Mouse (Mus musculus): ENCODE results near the gene Washc1. TPM values are rescaled to one million over a fixed set of nuclear protein-coding genes. Genes with fewer than 3 reads are reported as not detected.
A peak's percentile ranks its signal among the peaks of the same experiment; 100 is the strongest.

Gene Washc1
- total and polyA plus RNA-seq, 3 experiments: 19.2 to 21.5 (median 21.1) TPM

DNA sequence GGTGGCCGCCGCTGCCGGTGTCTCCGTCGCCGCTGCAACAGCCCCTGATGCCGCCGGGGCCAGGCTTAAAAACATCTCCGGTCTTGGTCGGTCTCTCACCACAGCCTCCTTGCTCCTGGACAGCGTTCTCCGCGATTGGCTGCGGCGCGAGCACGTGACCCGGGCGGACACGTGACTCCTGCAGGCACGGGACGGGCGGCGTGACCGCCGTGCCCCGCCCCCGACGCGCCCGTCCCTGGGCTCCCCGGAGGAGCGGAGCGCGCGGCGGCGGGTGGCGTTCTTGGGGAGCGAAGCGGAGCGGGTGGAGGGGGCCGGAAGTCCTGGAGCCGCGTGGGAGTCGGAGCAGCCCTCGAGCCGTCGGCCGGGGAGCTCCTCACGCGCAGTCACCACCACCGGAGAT lies 34.4 kb upstream of the Washc1 start, which contains the start of gene Ankrd12:
Gene Ankrd12, minus strand, starts transcription at position 156 of the 400 bp plus-strand sequence.
- Histone ChIP-seq H3K4me1 (ENCODE audit: control insufficient read depth, insufficient read depth, low read length) (peaks cover 6% of the 10 kb centered on the region), H3K79me2 (replicated peaks; ENCODE audit: control insufficient read depth, insufficient read depth, low read length) (0 out of 2 replicates have a peak, but pooled peaks cover 2% of the 10 kb centered on the region), H3K27ac (peak within 1 kb of the TSS; percentile 92), H3K4me3 (peak within 1 kb of the TSS; percentile 93), H3K36me3 (ENCODE audit: control insufficient read depth, insufficient read depth, low read length) (peaks cover 7% of the 10 kb centered on the region), H3K27me3 (ENCODE audit: control insufficient read depth, insufficient read depth, low read length) (no peaks in the 10 kb centered on the region), H3K9ac (ENCODE audit: low read depth, low read length) (peak within 1 kb of the TSS; percentile 89)
- intact Hi-C loops (cut with DNase I): loop anchor here (1.0 kb wide), 1 partner anchor 24 kb away; the partner anchor contains the start of gene Ndufv2
- DNase-seq: peak; percentile 97 to 98
- WGBS: 3% methylated on average over 53 of the region's 53 CpGs
- TF ChIP-seq EP300 (IDR thresholded peaks at IDR 0.05; ENCODE audit: insufficient read depth, low read depth, low read length) (0 out of 2 replicates have a peak, but pooled peaks have one; percentile 28), CTCF (IDR thresholded peaks at IDR 0.05) (no peak), POLR2A (IDR thresholded peaks at IDR 0.05; ENCODE audit: insufficient read depth, low read depth, low read length) (peak; percentile 69)

DNA sequence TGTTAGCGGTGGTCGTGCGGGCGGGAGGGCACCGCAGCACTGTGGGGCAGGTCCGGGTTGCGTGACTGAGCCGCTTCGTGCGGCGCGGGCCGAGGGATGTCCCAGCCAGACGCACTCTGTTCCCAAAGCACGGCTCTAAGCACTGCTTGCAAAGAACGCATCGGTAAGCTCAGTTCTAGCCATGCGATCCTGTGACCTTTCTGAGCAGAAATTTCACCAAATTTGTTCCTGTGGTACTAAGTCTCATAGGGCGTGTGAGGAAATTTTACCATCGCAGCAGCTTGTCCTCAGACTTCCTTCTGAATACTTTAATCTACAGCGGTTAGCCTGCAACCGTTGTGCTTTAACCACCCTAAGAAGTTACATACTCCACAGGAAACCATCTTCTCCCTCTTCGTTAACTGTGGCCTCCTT lies 33.9 kb upstream of the Washc1 start:
- Histone ChIP-seq H3K79me2 (replicated peaks; ENCODE audit: control insufficient read depth, insufficient read depth, low read length) (0 out of 2 replicates have a peak, but pooled peaks cover 2% of the 10 kb centered on the region), H3K4me3 (peak overlapping the region; percentile 93), H3K27me3 (ENCODE audit: control insufficient read depth, insufficient read depth, low read length) (no peaks in the 10 kb centered on the region), H3K36me3 (ENCODE audit: control insufficient read depth, insufficient read depth, low read length) (peaks cover 7% of the 10 kb centered on the region), H3K27ac (peak overlapping the region; percentile 92), H3K4me1 (ENCODE audit: control insufficient read depth, insufficient read depth, low read length) (peaks cover 6% of the 10 kb centered on the region), H3K9ac (ENCODE audit: low read depth, low read length) (peak overlapping the region; percentile 57)
- no peak for DNase-seq
- TF ChIP-seq EP300 (IDR thresholded peaks at IDR 0.05; ENCODE audit: insufficient read depth, low read depth, low read length) (no peak), POLR2A (IDR thresholded peaks at IDR 0.05; ENCODE audit: insufficient read depth, low read depth, low read length) (no peak), CTCF (IDR thresholded peaks at IDR 0.05) (no peak)
- 2% methylated on average over 23 of the region's 23 CpGs for WGBS
- intact Hi-C loops (cut with DNase I): loop anchor here (1.0 kb wide), 1 partner anchor 24 kb away; the partner anchor contains the start of gene Ndufv2

DNA sequence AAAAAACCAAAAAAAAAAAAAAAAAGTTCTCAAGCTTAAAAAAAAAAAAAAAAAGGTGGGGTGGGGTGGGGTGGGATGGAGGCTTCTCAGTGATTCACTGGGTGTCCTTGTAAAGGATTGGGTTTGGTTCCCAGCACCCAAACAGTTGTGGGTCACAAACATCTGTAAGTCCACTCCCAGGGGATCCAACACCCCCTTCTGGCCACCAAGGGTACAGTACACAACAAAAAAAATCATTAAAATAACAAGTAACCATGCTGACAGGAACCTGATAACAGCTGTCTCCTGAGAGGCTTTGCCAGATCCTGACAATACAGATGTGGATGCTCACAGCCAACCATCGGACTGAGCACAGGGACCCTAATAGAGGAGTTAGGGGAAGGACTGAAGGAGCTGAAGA lies 26.9 kb upstream of the Washc1 start:
- Histone ChIP-seq H3K36me3 (ENCODE audit: control insufficient read depth, insufficient read depth, low read length) (peaks cover 2% of the 10 kb centered on the region; the same call in 1 of the 2 replicates), H3K4me3 (no peak overlapping the region), H3K9ac (ENCODE audit: low read depth, low read length) (no peak overlapping the region), H3K27me3 (ENCODE audit: control insufficient read depth, insufficient read depth, low read length) (no peaks in the 10 kb centered on the region), H3K4me1 (ENCODE audit: control insufficient read depth, insufficient read depth, low read length) (no peaks in the 10 kb centered on the region), H3K79me2 (replicated peaks; ENCODE audit: control insufficient read depth, insufficient read depth, low read length) (no peaks in the 10 kb centered on the region), H3K27ac (no peak overlapping the region)
- TF ChIP-seq POLR2A (IDR thresholded peaks at IDR 0.05; ENCODE audit: insufficient read depth, low read depth, low read length): no peak
- 0 out of 2 replicates have a peak, but pooled peaks have one; percentile 18 for TF ChIP-seq CTCF (IDR thresholded peaks at IDR 0.05)
- 20% methylated on average over 1 of the region's 1 CpGs for WGBS
- DNase-seq: no peak
- intact Hi-C loops (cut with DNase I): no loop called here

DNA sequence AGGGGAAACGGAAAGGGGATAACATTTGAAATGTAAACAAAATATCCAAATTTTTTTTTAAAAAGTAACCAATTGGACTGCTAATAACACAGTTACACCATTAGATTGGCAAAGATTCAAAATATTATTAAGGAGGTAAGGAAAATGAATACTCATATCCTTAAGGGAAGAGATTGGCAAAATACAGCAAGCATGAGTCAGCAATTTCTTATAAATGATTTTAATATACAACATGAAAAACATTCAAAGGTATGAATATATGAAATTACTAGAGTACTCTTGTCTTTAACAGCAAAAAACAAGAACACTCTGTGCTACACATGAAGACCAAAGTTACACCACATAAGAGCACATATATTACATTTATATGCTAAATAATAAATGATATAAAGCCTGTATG lies 26.3 kb upstream of the Washc1 start:
- H3K79me2 ChIP-seq (replicated peaks; ENCODE audit: control insufficient read depth, insufficient read depth, low read length): peaks cover 3% of the 10 kb centered on the region; the same call in 1 of the 2 replicates
- no peak overlapping the region for H3K9ac ChIP-seq (ENCODE audit: low read depth, low read length)
- intact Hi-C loops (cut with DNase I): no loop called here
- no peaks in the 10 kb centered on the region for H3K27me3 ChIP-seq (ENCODE audit: control insufficient read depth, insufficient read depth, low read length)
- TF ChIP-seq POLR2A (IDR thresholded peaks at IDR 0.05; ENCODE audit: insufficient read depth, low read depth, low read length) (no peak), CTCF (IDR thresholded peaks at IDR 0.05) (no peak), EP300 (IDR thresholded peaks at IDR 0.05; ENCODE audit: insufficient read depth, low read depth, low read length) (no peak)
- no peak overlapping the region for H3K4me3 ChIP-seq
- peaks cover 2% of the 10 kb centered on the region for H3K36me3 ChIP-seq (ENCODE audit: control insufficient read depth, insufficient read depth, low read length)
- 87% methylated on average over 1 of the region's 1 CpGs for WGBS
- no peak overlapping the region for H3K27ac ChIP-seq
- no peak for DNase-seq
- H3K4me1 ChIP-seq (ENCODE audit: control insufficient read depth, insufficient read depth, low read length): no peaks in the 10 kb centered on the region

DNA sequence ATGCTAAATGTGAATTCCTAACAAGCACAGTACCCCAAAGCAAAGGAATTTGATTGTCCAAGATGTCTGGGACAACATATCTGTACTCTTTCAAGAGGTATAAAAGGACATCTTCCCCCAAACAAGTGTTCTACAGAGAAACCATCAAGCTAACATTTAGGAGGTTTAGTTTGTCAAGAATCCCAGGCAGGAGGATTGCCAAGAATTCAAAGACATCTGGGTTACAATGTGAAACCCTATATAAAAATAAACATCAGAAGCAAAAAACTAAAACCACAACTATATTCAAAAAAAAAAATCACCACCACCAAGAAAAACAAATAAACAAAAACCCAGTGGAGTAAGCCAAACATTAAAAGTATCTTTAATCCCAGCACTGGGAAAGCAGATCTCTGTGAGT lies 21.1 kb upstream of the Washc1 start:
- H3K4me3 ChIP-seq: no peak overlapping the region
- TF ChIP-seq POLR2A (IDR thresholded peaks at IDR 0.05; ENCODE audit: insufficient read depth, low read depth, low read length): no peak
- H3K36me3 ChIP-seq (ENCODE audit: control insufficient read depth, insufficient read depth, low read length): peaks cover 12% of the 10 kb centered on the region
- H3K9ac ChIP-seq (ENCODE audit: low read depth, low read length): no peak overlapping the region
- no peak overlapping the region for H3K27ac ChIP-seq
- peaks cover 4% of the 10 kb centered on the region for H3K4me1 ChIP-seq (ENCODE audit: control insufficient read depth, insufficient read depth, low read length)
- intact Hi-C loops (cut with DNase I): no loop called here
- H3K27me3 ChIP-seq (ENCODE audit: control insufficient read depth, insufficient read depth, low read length): no peaks in the 10 kb centered on the region
- no peak for DNase-seq
- peaks cover 10% of the 10 kb centered on the region; the same call in 1 of the 2 replicates for H3K79me2 ChIP-seq (replicated peaks; ENCODE audit: control insufficient read depth, insufficient read depth, low read length)

DNA sequence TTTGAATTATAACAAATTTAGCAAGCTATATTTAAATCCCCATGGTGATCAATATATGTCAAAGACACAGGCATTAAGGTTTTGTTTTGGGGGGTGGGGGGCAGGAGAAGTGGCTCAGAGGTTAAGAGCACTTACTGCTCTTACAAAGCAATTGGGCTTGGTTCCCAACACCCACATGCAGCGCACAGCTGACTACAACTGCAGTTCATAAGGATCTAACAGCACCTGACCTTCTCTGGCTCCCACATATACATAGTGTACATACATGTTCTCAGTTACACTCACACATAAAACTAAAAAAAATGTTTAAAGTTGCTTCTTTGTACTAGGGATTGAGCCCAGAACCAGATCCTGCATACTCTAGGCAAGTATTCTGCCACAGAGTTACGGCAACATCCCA lies 20.0 kb upstream of the Washc1 start:
- H3K36me3 ChIP-seq (ENCODE audit: control insufficient read depth, insufficient read depth, low read length): peaks cover 11% of the 10 kb centered on the region
- no peak for DNase-seq
- H3K9ac ChIP-seq (ENCODE audit: low read depth, low read length): no peak overlapping the region
- H3K79me2 ChIP-seq (replicated peaks; ENCODE audit: control insufficient read depth, insufficient read depth, low read length): peaks cover 10% of the 10 kb centered on the region; the same call in 1 of the 2 replicates
- H3K27me3 ChIP-seq (ENCODE audit: control insufficient read depth, insufficient read depth, low read length): no peaks in the 10 kb centered on the region
- no peak overlapping the region for H3K4me3 ChIP-seq
- H3K27ac ChIP-seq: no peak overlapping the region
- intact Hi-C loops (cut with DNase I): no loop called here
- no peak for TF ChIP-seq POLR2A (IDR thresholded peaks at IDR 0.05; ENCODE audit: insufficient read depth, low read depth, low read length)
- WGBS: 63% methylated on average over 2 of the region's 2 CpGs
- H3K4me1 ChIP-seq (ENCODE audit: control insufficient read depth, insufficient read depth, low read length): peaks cover 4% of the 10 kb centered on the region

Measured in heart, adult 2 months (tissue).